Mouse (Mus musculus) hindbrain, embryonic 15.5 days (tissue): ENCODE data around the gene Gpr19. TPM values are rescaled to one million over a fixed set of nuclear protein-coding genes. Genes with fewer than 3 reads are reported as not detected.

ENCODE experiments used
- ATAC-seq: fragments of 200-750 bp; cut with Nextera tagmentation; 2 replicates; pipeline ENCODE4 v1.8.0; 2017; ENCODE audit warnings: low read depth, moderate number of reproducible peaks, moderate TSS enrichment; ENCODE audit not compliant: low FRiP score
- H3K27ac ChIP-seq: fragments of 300-500 bp; sonication (generic); replicated peaks from 2 replicates; pipeline ENCODE4 v1.5.1; 2015; ENCODE audit warnings: mild to moderate bottlenecking, inconsistent platforms
- H3K27me3 ChIP-seq: fragments of 300-500 bp; sonication (generic); 2 replicates; pipeline ENCODE4 v1.6.1; 2015; ENCODE audit warnings: control low read depth, inconsistent platforms
- H3K36me3 ChIP-seq: fragments of 300-500 bp; sonication (generic); 2 replicates; pipeline ENCODE4 v1.6.1; 2015; ENCODE audit warnings: control low read depth, inconsistent platforms
- H3K4me1 ChIP-seq: fragments of 300-500 bp; sonication (generic); replicated peaks from 2 replicates; pipeline ENCODE4 v1.6.1; 2015; ENCODE audit warnings: control low read depth, inconsistent platforms
- H3K4me2 ChIP-seq: fragments of 300-500 bp; sonication (generic); 2 replicates; pipeline ENCODE4 v1.6.1; 2015; ENCODE audit warnings: moderate library complexity, mild to moderate bottlenecking, inconsistent platforms
- H3K4me3 ChIP-seq: fragments of 300-500 bp; sonication (generic); 2 replicates; pipeline ENCODE4 v1.5.1; 2015; ENCODE audit warnings: mild to moderate bottlenecking, inconsistent platforms
- H3K9ac ChIP-seq: fragments of 300-500 bp; sonication (generic); 2 replicates; pipeline ENCODE4 v1.6.1; 2015; ENCODE audit warnings: inconsistent platforms
- H3K9me3 ChIP-seq: fragments of 300-500 bp; sonication (generic); 2 replicates; pipeline ENCODE4 v1.6.1; 2016; ENCODE audit warnings: control low read depth, inconsistent platforms
- WGBS: fragments of 180-500 bp; shearing (Covaris S2); methylation state at CpG from one replicate; pipeline ENCODE4 v1.1.7; 2015; 5-methylcytosine and 5-hydroxymethylcytosine counted together
- polyA plus RNA-seq: library from polyadenylated mRNA; unstranded; fragments of >200 nt; fragmentation: Nextera tagmentation; extraction: Ambion mirVana; gene quantifications from 2 replicates; pipeline ENCODE4 v1.2.1, GENCODE M21; 2015

Gene Gpr19
- 34.3 and 34.5 TPM in 2 replicates for polyA plus RNA-seq

- Histone ChIP-seq H3K27me3 (no peaks in the 10 kb centered on the region), H3K36me3 (no peaks in the 10 kb centered on the region), H3K4me3 (peak within 1 kb of the TSS; percentile 71), H3K4me1 (peaks cover 14% of the 10 kb centered on the region), H3K9ac (peak within 1 kb of the TSS; percentile 85), H3K27ac (peak within 1 kb of the TSS; percentile 100), H3K9me3 (no peaks in the 10 kb centered on the region), H3K4me2 (peak within 1 kb of the TSS; percentile 89)
- whole genome bisulfite sequencing = under 1% methylated on average over 51 of the region's 51 CpGs
- peak; percentile 95 for ATAC-seq
These were observed at the start of gene Gpr19 for GRCm38 (mm10) chr6:134898095-134898965. Gene Gpr19 (minus strand): TSS chr6:134898578.

GRCm38 (mm10) chr6:134947311-134948087, 49.1 kb upstream of the Gpr19 start:
- no peaks in the 10 kb centered on the region for H3K27me3 ChIP-seq
- H3K4me1 ChIP-seq = no peaks in the 10 kb centered on the region
- no peaks in the 10 kb centered on the region for H3K36me3 ChIP-seq
- no peak overlapping the region for H3K9ac ChIP-seq
- no peak overlapping the region for H3K27ac ChIP-seq
- WGBS = 48% methylated on average over 13 of the region's 13 CpGs
- H3K9me3 ChIP-seq = no peaks in the 10 kb centered on the region
- H3K4me3 ChIP-seq = no peak overlapping the region
- peak; percentile 38; the same call in 1 of the 2 replicates for ATAC-seq
- H3K4me2 ChIP-seq = no peak overlapping the region

GRCm38 (mm10) chr6:134946858-134947257, 48.5 kb upstream of the Gpr19 start:
- ATAC-seq = no peak
- Histone ChIP-seq H3K4me2 (no peak overlapping the region), H3K9me3 (no peaks in the 10 kb centered on the region), H3K36me3 (no peaks in the 10 kb centered on the region), H3K27me3 (no peaks in the 10 kb centered on the region), H3K27ac (no peak overlapping the region), H3K9ac (no peak overlapping the region), H3K4me1 (no peaks in the 10 kb centered on the region), H3K4me3 (no peak overlapping the region)
- WGBS = 85% methylated on average over 9 of the region's 9 CpGs

GRCm38 (mm10) chr6:134946054-134946453, 47.7 kb upstream of the Gpr19 start:
- Histone ChIP-seq H3K9ac (no peak overlapping the region), H3K4me1 (no peaks in the 10 kb centered on the region), H3K27ac (no peak overlapping the region), H3K4me3 (no peak overlapping the region), H3K36me3 (no peaks in the 10 kb centered on the region), H3K27me3 (no peaks in the 10 kb centered on the region), H3K4me2 (no peak overlapping the region), H3K9me3 (no peaks in the 10 kb centered on the region)
- 75% methylated on average over 6 of the region's 6 CpGs for WGBS
- ATAC-seq = no peak

GRCm38 (mm10) chr6:134943759-134944407, 45.5 kb upstream of the Gpr19 start:
- no peaks in the 10 kb centered on the region for H3K9me3 ChIP-seq
- H3K27ac ChIP-seq = no peak overlapping the region
- H3K27me3 ChIP-seq = no peaks in the 10 kb centered on the region
- no peaks in the 10 kb centered on the region for H3K36me3 ChIP-seq
- ATAC-seq = no peak
- no peaks in the 10 kb centered on the region for H3K4me1 ChIP-seq
- no peak overlapping the region for H3K4me2 ChIP-seq
- H3K4me3 ChIP-seq = no peak overlapping the region
- 80% methylated on average over 13 of the region's 13 CpGs for WGBS
- no peak overlapping the region for H3K9ac ChIP-seq

- 92% methylated on average over 4 of the region's 4 CpGs for WGBS
- no peak for ATAC-seq
- H3K9me3 ChIP-seq = no peaks in the 10 kb centered on the region
- H3K36me3 ChIP-seq = no peaks in the 10 kb centered on the region
- no peak overlapping the region for H3K27ac ChIP-seq
- H3K9ac ChIP-seq = no peak overlapping the region
- H3K27me3 ChIP-seq = no peaks in the 10 kb centered on the region
- no peak overlapping the region for H3K4me3 ChIP-seq
- H3K4me2 ChIP-seq = no peak overlapping the region
- H3K4me1 ChIP-seq = no peaks in the 10 kb centered on the region
These were observed 41.4 kb upstream of the Gpr19 start for GRCm38 (mm10) chr6:134939781-134940180.

GRCm38 (mm10) chr6:134934305-134934704, 35.9 kb upstream of the Gpr19 start:
- no peak overlapping the region for H3K4me2 ChIP-seq
- H3K4me1 ChIP-seq = peaks cover under 1% of the 10 kb centered on the region
- no peaks in the 10 kb centered on the region for H3K36me3 ChIP-seq
- 98% methylated on average over 5 of the region's 5 CpGs for WGBS
- H3K27ac ChIP-seq = no peak overlapping the region
- ATAC-seq = no peak
- H3K9ac ChIP-seq = no peak overlapping the region
- no peaks in the 10 kb centered on the region for H3K9me3 ChIP-seq
- no peak overlapping the region for H3K4me3 ChIP-seq
- no peaks in the 10 kb centered on the region for H3K27me3 ChIP-seq

GRCm38 (mm10) chr6:134933207-134933558, 34.8 kb upstream of the Gpr19 start:
- no peaks in the 10 kb centered on the region for H3K27me3 ChIP-seq
- H3K4me2 ChIP-seq = no peak overlapping the region
- peaks cover 6% of the 10 kb centered on the region for H3K4me1 ChIP-seq
- 84% methylated on average over 2 of the region's 2 CpGs for WGBS
- no peak overlapping the region for H3K27ac ChIP-seq
- H3K9me3 ChIP-seq = no peaks in the 10 kb centered on the region
- no peak overlapping the region for H3K9ac ChIP-seq
- no peak overlapping the region for H3K4me3 ChIP-seq
- H3K36me3 ChIP-seq = no peaks in the 10 kb centered on the region
- no peak for ATAC-seq

- H3K9me3 ChIP-seq = no peaks in the 10 kb centered on the region
- H3K36me3 ChIP-seq = no peaks in the 10 kb centered on the region
- no peak for ATAC-seq
- peaks cover 9% of the 10 kb centered on the region for H3K4me1 ChIP-seq
- no peak overlapping the region for H3K9ac ChIP-seq
- peak overlapping the region; percentile 8; the same call in 1 of the 2 replicates for H3K4me2 ChIP-seq
- no peak overlapping the region for H3K4me3 ChIP-seq
- no peaks in the 10 kb centered on the region for H3K27me3 ChIP-seq
- 75% methylated on average over 12 of the region's 12 CpGs for WGBS
- H3K27ac ChIP-seq = no peak overlapping the region
These were observed 34.3 kb upstream of the Gpr19 start for GRCm38 (mm10) chr6:134932486-134933206.

GRCm38 (mm10) chr6:134931146-134931545, 32.8 kb upstream of the Gpr19 start:
- ATAC-seq = no peak
- Histone ChIP-seq H3K27ac (no peak overlapping the region), H3K9ac (no peak overlapping the region), H3K4me3 (no peak overlapping the region), H3K27me3 (no peaks in the 10 kb centered on the region), H3K9me3 (no peaks in the 10 kb centered on the region), H3K4me2 (0 out of 2 replicates have a peak overlapping the region, but pooled peaks have one; percentile 84), H3K4me1 (peaks cover 24% of the 10 kb centered on the region), H3K36me3 (no peaks in the 10 kb centered on the region)
- 85% methylated on average over 3 of the region's 3 CpGs for WGBS

GRCm38 (mm10) chr6:134930383-134930782, 32.0 kb upstream of the Gpr19 start:
- no peaks in the 10 kb centered on the region for H3K27me3 ChIP-seq
- H3K4me2 ChIP-seq = peak overlapping the region; percentile 84
- WGBS = 79% methylated on average over 7 of the region's 7 CpGs
- H3K9ac ChIP-seq = no peak overlapping the region
- H3K4me1 ChIP-seq = peaks cover 24% of the 10 kb centered on the region
- H3K9me3 ChIP-seq = no peaks in the 10 kb centered on the region
- peak overlapping the region; percentile 14 for H3K4me3 ChIP-seq
- H3K36me3 ChIP-seq = no peaks in the 10 kb centered on the region
- H3K27ac ChIP-seq = no peak overlapping the region
- ATAC-seq = no peak
